Mouse (Mus musculus): ENCODE measurements around the gene Mia. TPM values are rescaled to one million over a fixed set of nuclear protein-coding genes. Genes with fewer than 3 reads are reported as not detected.

Gene Mia
- total RNA-seq, 2 experiments from 2014 or later: 5.6 to 15.8 TPM

DNA sequence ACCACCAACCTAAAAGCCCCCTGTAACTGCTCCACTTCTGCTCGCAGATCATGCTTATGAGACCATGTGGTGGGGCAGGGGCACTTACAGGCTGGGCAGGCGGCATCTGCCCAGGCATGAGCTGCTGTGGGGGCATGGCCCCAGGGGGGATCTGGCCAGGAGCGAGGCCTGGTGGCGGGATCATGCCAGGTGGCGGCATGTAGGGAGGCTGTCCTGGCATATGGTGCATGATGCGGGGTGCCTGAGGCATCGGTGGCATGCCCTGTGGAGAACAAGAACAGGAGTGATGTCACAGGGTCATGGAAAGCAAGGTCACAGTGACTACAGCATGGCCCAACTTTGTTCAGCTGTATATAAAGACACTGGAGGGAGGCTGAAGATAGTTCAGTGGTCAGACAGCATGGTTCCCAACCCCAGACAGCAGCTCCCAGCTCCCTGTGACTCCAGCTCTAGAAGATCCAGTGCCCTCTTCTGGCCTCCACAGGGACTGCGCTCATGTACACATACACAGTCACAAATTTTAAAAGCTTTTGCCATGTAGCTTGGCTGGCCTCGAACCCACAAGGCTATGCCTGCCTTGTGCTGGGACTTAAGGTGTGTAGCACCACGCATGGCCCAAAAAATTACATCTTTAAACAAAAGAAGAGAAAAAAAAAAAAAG, 8.4 kb upstream of the Mia start:
- no peak for DNase-seq (ENCODE audit: low spot score in 2 of 2)

DNA sequence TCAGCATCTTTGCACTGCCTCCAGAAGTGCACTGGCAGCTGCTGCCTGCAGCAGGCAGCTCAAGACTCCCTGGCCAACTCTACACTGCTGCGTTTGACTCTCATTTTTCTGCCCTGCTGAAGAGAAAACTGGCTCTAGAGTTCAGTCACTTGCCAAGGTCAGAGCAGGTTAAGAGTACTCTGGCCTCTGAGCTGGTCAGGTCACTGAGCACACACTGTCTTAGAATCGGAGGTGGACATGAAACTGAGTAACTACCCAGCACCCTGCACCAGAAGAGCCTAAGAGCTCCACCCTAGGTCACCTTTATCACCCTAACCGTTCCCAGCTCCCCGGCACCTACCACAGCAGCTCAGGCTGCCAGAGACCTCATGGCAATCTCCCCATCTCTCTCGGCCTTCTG, 5.0 kb upstream of the Mia start:
- no peak for DNase-seq (ENCODE audit: low spot score in 2 of 2)

DNA sequence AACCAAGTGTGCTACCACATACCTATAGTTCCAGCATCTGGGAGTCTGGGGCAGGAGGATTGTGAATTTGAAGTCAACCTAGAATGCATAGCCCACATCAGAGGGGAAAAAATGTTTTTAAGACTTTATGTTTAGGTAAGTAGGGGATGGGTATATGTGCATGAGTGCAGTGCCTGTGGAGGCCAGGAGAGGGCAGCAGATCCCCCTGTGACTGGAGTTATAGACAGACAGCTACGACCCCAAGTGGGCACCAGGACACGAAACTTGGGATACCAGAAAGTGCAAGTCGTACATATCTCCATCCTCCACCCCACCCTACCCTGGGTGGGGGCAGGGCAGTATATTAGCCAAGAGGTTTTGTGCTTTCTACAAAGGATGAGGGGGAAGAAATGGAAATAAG, 4.0 kb upstream of the Mia start:
- DNase-seq (ENCODE audit: low spot score in 2 of 2): no peak

DNA sequence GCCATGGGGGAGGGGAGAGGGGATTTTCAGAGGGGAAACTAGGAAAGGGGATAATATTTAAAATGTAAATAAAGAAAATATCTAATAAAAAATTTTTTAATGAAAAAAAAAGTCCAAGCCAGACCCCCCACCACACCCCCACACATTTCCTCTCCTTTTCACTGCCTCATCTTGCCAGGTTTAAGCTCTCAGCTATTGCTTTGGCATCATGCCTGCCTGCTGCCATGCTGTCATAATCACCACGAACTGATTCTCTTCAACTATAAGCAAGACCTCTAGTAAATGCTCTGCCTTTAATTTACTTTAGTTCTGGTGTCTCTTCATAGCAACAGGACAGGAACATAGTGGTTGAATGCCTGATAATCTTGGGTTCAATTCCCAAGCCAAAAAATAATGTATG, 1.5 kb upstream of the Mia start:
- DNase-seq (ENCODE audit: low spot score in 2 of 2): no peak

DNA sequence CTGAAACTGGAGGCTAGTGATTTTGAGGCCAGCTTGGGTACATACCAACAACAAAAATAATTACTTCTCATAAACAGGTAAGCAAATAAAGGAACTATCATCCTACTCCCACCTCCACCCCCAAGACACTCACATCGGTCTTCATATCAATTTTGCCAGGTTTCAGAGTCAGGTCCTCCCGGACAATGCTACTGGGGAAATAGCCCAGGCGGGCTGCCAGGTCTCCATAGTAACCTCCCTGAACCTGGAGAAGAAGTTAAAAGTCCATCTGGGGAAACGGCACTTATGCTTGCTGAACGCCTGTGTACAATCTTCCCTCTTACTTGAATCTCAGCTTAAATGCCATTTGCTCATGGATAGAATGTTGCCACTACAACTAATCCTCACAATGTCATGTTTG, 921 bp downstream of the Mia start:
- no peak for DNase-seq (ENCODE audit: low spot score in 2 of 2)

DNA sequence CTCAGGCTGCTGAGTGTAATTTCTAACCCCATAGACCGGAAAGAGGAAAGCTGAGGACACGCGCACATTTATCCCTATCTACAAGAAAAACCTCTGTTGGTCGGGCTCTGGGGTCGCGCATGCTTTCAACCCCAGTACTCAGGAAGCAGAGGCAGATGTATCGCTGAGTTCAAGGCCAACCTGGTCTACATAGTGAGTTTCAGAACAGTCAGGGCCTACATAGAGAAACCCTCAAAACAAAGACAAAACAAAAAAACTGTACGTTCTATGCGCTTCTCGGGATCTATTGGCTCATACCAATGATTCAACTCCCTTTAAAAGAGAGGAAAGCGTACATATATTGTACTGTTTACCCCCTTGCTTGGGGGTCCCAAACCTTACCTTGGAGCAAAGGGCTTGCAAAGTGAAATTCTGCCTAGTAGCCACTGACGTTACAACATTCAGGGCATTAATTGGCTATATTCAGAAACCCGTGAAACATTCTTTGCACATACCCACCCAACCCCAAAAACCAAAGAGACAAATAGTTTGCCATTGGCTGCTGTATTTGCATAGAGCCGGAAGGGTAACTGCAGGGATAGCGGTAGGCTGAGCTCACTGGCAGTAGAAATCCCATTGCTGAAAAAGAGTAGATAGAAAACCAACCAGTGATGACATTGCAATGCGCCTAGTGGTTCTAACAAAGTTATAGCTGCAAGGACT, 1.6 kb downstream of the Mia start:
- no peak for DNase-seq (ENCODE audit: low spot score in 2 of 2)

DNA sequence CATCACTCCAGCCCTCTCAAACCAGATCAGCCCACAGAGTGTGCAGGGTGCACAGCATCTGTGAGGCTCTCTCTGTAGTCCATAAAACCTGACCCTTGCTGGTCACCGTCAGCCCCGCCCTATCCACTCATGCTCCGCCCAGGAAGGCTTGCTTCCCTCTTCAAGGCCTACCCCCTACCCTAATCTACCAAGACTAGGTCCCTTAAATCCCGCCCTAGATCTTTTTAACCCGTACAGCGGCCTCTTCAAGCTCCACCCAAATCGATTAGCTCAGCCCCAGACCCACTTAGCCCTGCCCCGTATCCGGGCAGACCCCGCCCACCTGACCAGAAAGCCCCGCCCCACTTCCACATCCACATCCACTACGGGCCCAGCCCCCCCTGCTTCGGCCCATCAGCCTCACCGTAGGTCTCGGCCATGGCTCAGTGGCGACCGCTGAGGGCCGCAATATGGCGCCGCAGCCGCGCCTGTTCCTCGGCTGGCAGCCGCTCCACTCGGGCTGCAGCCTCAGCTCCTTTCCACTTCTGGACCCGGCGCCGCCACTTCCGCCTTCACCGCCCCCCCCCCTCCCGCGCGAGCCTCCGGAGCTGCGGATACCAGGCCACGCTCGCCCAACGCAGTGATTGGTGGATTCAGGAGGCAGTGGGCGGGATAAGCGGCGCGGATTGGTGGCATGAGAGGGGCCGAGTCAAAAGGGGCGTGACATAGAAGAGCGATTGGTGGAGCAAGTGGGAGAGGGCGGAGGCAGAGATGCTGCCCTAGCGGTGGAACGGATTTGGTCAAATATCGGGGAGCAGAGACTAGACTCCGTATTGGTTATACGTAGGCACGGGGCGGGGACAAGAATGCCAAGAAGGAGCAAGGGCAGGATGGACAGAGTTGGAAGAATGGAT, 2.4 kb downstream of the Mia start, which contains the start of gene Rab4b:
Rab4b (minus strand) TSS at position 573 of the 893 bp plus-strand sequence.
- peak; percentile 100 for DNase-seq (ENCODE audit: low spot score in 2 of 2)

DNA sequence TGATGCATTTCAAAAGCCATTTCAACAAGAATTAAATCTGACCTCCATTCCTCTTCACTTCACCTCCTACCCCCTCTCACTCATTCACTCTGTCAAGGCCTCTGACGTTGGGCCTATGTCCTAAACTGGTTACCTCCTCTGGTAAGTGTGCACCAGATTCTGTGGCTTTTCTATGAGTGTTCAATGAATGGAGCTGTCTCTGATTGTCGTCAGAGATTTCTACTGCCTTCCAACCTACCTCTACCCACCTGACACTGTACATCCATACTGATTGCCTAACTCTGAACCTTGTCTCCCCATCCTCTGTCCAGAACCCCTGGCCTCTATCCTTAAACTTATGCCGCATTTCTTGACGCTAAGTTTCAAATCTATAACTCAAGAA, 3.0 kb downstream of the Mia start:
- no peak for DNase-seq (ENCODE audit: low spot score in 2 of 2)

DNA sequence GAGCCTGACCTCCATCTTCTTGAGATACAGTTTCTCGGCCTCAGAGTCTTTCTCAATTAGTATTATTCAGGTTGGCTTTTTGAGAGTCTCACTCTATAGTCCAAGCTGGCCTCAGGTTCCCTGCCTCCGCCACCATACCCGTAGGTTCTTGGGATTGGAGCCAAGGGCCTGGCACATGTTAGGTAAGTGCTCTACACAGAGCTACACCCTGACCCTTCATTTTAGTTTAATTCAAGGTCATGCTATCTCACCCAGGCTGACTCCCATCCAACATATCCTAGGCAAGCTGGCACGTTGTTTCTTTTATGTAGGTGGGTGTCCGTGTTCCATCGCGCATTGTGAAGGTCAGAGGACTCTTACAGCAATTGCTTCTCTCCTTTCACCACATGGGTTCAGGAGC, 6.1 kb downstream of the Mia start:
- no peak for DNase-seq (ENCODE audit: low spot score in 2 of 2)

DNA sequence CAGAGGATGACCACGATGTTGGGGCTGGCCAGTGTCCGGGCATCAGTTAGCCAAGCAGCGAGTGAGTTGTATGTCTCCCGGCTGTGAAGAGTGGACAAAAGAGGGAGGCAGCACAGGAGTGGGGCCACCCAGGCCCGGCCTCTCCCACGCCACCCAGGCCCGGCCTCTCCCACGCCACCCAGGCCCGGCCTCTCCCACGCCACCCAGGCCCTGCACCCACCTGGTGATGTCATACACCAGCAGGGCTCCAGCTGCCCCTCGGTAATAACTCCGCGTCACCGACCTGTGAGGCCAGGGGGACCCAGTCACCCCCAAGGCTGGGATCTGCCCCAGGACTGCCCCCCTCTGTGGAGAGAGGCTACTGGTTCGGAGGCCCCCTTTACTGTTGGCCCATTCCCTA, 6.5 kb downstream of the Mia start:
- no peak for DNase-seq (ENCODE audit: low spot score in 2 of 2)

DNA sequence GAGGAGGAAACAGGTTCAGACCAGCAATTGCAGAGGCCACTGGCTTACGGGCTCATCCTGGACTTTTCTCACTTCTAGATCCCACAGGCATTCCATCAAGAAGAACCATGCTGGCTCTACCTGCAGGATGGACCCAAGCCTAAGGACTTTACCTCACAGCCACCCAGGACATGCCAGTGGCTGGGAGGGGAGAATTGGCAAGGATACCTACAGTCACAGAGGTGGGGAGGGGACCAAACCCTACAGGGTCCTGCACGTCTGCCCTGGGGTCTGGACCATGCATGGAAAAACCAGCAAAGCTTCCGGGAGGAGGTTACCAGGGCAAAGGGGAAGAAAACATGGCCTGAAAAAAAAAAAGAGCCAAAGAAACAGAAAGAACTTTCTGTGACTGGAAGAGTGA, 10.0 kb downstream of the Mia start:
- DNase-seq (ENCODE audit: low spot score in 2 of 2): no peak

DNA sequence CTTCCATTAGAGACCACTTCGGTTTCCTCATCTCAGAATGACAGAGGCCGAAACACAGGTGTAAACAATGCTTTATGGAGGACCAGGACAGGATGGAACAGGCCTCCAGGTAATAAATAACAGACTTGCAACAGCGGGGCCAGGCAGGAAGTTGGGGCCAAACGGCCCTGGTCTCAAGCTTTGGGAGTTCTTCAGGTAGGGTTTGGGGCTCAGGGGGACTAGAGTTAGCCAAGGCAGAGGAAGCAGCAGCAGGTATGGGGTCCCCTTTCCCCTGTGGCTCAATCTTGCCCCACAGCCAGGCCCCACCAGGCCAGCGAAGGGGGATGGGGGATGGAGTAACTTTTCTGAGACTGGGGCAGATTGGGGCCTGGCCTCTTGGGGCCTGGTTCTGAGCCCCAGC, 12.6 kb downstream of the Mia start:
- DNase-seq (ENCODE audit: low spot score in 2 of 2): no peak

DNA sequence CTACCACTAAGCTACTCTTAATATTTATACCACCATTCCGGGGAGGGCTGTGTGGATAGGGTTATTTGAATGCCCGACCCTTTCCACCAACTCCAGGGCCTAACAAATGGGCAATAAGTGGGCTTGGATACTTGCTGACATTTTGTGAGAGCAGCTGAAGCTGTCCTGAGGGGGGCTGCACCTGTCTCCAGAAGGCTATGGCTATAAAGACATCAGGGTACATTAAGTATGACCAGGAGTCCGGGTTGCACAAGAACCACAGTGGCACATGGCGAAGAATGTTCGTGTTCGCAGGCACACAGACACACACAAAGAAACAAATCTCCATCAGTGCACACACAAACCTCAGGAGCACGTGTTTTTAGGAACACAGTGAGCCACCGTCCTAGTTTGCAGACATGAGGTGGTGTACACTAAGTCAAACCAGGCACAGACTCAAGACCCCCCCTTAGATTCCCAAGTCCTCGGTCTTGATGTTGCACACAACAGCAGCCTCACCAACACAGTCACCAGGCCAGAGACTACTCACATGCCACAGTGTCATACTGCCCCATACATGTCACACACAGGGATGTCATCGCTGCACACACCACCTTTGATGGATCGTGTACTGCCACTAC, 13.4 kb downstream of the Mia start:
- no peak for DNase-seq (ENCODE audit: low spot score in 2 of 2)

DNA sequence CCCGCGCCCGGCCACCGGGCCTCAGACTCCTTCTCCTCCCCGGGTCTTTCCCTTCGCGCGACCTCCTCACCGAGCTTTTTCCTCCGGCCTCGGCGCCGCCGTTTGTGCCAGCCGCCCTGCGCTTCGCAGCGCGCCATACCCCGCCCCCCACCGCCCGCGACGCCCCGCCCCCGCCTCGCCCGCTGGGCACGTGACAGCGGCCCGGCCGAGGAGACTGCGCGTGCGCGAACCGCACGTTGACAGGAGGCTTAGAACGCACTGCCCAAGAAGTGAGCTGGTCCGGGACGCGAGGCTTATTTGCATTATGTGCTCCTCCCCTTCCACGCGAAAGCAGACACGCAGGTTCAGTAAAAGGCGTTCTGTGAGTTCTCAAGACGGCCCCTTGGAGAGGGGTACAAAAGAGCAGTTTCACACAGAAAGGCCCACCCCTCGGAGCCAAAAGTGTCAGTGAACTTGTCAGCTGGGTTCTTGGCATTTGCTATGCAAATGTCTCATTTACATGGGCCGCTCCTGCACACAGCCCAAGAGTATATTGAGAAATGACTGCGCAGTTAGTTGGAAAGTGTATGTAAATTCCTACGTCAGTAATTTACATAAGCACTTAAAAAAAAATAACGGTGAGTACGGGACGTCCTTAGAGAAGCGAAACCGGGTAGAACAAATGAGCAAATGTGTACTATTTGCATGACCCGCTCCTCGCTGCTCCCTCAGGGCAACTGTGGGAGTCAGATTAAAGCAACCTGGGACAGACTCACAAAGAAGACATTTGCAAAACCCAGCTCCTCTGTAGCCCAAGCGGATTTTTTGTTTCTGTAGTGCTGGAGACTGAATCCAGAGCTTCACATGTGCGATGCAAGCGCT, 14.1 kb downstream of the Mia start, which contains the start of gene Egln2:
Egln2 (minus strand) TSS at position 189 of the 861 bp plus-strand sequence.
- DNase-seq (ENCODE audit: low spot score in 2 of 2): peak; percentile 93 to 96

DNA sequence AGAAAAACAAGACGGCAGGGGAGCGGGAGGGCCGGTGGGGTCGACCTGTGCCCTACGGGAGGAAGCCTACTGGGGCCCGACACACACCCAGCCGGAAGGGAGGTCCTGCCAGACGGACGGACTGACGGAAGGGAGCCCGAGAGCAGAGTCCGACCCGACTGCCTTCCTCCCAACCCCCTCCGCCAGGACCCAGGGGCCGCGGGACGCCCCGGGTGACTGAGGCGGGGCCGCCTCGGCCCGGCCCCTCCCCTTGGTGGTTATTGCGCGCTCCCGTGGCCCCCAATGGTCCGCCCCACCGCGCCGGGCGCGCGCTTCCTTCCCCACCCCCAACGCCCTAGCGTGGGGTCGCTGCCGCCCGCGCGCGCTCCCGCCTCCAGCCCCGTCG, 14.7 kb downstream of the Mia start:
- peak; percentile 77 to 80 for DNase-seq (ENCODE audit: low spot score in 2 of 2)

DNA sequence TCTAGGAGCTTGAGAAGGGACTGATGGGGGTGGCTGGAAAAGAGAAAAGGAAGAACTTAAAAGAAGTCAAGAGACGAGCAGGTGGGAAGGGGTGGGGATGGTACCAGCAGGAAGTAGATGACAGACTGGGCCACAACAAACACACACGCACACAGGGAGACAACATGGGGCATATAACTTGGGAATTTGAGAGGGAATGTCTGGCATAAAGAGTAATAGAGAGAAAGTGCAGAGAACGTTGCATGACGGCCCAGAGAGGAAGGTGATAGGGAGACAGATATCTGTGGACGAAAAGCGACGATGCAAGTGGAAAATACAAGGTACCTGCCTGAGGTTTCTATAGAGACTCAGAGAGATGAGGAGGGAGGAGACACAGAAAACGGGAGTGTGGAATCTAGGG, 15.3 kb downstream of the Mia start:
- DNase-seq (ENCODE audit: low spot score in 2 of 2): no peak

DNA sequence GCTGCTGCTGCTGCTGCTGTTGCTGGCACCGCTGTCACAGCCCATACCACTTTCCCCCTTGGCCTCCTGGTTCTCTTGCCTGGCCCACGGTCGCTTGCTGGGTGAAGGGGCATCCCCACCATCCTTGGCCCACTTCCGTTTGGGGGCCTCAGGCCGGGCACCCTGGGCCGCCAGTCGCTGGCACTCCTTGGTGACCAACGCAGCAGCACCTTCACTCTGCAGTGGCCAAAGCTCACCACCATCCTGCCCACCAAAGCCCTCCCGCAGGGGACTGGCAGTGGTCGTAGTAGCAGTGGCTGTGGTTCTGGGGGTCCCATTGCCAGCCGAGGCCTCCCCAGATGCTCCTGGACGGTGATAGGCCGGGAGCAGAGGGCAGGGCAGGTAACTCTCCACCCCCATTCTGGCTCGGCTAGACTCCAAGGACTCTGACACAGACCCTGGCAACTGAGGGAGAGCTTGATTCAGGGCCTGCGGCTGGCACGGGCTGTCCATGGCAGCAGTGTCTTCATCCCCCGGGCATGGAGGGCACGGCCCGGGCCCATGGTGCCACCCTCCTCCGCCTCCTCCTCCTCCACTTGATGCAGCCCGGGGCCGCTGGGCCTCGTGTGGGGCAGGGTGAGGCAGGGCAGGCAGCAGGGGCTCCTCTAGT, 15.8 kb downstream of the Mia start:
- no peak for DNase-seq (ENCODE audit: low spot score in 2 of 2)

DNA sequence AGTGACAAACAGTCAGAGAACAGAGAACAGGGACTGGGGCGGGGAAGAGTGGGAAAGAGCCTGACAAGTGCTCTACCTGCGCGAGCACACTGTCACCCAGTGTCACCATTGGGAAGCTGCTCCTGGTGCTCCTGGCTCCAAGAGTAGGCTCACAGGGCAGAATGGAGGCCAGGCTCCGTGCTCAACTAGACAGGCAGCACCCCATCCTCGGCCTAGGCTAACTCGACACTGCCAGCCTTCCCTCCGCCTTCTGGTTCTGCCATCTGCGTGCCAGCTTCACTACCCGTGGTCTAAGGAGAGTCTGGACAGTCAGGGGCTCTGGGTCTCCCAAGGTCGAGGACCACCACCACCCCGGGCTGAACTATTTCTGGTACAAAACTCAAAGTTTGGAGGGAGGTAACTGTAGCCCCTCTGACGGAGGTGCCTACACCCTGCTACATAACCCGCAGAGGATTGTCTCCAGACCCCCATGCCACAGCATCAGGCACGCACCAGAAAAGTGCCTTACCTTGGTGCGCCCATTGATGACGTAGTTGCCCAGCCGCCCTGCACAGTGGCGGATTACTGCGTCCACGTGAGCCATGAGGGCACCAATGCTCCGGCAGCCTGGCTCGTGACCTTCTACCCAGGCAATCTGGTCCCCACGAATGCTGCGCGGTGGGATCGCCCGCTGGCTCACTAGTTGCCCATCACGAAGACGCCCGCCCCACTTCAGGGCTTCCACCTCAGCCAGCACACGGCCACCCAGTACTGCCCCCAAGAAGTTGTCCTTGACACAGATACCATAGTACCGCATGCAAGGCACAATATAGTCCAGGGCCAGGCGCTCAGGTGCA, 16.6 kb downstream of the Mia start:
- no peak for DNase-seq (ENCODE audit: low spot score in 2 of 2)

DNA sequence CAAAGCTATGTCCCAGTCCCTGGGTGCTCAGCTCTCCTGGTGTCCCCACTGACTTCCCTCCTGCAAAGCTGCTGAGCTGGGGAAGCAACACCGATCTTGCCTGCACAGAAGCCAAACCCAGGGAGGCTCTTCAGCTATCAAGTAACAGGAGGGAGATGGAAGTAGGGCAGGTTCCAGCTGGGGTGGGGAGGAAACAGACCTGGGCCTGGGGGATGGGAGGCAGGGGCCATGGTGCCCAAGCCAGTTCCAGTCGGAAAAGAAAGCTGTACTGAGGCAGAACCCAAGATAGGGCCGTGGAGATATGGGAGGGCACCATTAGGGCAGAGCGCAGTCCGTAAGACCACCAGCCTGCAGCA, 17.5 kb downstream of the Mia start:
- DNase-seq (ENCODE audit: low spot score in 2 of 2): no peak

All from layer of hippocampus, postnatal 14 days (tissue).